Mouse (Mus musculus) thymus, adult 2 months (tissue): ENCODE results near the gene Sh3pxd2b.

ENCODE experiments used
- CTCF ChIP-seq: fragments of 200-500 bp; IDR thresholded peaks from 2 replicates; pipeline ENCODE4 v1.5.1; 2012; ENCODE audit warnings: mild to moderate bottlenecking, control low read depth, low read length, moderate library complexity, borderline replicate concordance; ENCODE audit not compliant: control insufficient read depth, poor library complexity, insufficient read depth; ENCODE audit errors: extremely low read depth
- POLR2A ChIP-seq: fragments of 200-500 bp; IDR thresholded peaks from 2 replicates; pipeline ENCODE4 v1.6.1; 2012; ENCODE audit warnings: mild to moderate bottlenecking, low read length, control low read depth, moderate library complexity; ENCODE audit not compliant: control insufficient read depth, poor library complexity, insufficient read depth; ENCODE audit errors: extremely low read depth

DNA sequence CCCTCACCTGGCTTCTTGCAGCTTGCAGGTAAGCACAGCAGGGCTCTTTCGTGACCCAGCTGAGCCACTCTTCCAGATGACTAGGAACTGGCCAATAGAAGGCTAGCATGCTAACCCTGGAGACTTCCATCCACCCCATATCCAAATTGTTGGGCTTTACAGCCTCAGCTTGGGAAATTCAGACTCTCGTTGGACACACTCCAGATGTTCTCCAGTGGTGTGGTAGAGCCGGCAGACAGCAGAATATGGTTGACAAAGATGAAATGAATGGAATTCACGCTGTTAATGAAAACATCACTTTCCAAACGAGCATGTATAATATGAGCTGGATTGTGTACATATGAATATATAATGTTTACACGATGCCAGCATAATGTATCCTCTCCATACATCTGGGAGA is 48.2 kb downstream of the Sh3pxd2b start:
- no peak for TF ChIP-seq CTCF
- TF ChIP-seq POLR2A: no peak
